Mouse (Mus musculus) kidney, postnatal 25 days (tissue): ENCODE results near the gene Kcnab3.
A peak's percentile ranks its signal among the peaks of the same experiment; 100 is the strongest.

Source experiments
- DNase-seq, 2 experiments: peaks; one replicate each; pipeline ENCODE4 v3.0.0; 2021; ENCODE audit warnings: mixed read lengths in 2 of 2

The Kcnab3 gene

DNA sequence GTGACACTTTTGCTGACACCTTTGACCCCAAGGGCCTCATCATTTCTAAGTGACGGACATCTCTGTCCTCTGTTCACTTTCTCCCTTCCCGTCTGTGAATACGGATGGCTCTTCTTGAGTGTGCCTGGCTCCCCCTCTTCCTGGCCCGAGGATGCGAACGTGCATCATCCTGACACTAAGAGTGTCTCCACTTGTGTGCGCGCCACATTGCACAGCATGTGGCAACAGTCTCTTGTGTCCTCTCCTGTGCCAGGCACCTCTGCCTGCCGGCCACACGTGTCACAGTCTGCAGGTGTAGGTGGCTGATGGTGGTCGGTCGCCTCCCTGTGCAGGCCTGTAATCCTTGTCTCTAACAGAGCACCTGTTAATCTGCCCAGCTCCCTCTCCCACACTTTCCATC, 45.5 kb downstream of the Kcnab3 start:
- no peak for DNase-seq

- peak; percentile 53 to 60 for DNase-seq
These were observed 46.2 kb downstream of the Kcnab3 start for GRCm38 (mm10) chr11:69372056-69372779.

DNA sequence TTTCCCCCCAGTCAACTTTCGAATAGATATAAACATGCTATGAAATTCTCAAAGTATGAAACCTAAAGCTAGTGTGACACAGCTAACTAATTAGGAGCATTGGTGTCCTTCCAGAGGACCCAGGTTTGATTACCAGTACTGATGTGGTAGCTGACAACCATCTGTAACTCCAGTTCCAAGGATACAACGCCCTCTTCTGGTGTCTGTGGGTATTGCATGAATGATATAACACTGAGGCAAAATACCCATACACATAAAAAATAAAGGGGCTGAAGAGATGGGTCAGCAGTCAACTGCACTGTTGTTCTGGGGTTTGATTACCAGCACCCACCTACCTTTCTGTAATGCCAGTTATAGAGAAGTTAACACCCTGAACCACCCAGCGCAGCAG, 46.7 kb downstream of the Kcnab3 start:
- DNase-seq = peak in 1 of 2 experiments; percentile 53

GRCm38 (mm10) chr11:69373223-69373965, 47.3 kb downstream of the Kcnab3 start:
- DNase-seq = no peak

GRCm38 (mm10) chr11:69375646-69376045, 49.6 kb downstream of the Kcnab3 start:
- DNase-seq = no peak

DNA sequence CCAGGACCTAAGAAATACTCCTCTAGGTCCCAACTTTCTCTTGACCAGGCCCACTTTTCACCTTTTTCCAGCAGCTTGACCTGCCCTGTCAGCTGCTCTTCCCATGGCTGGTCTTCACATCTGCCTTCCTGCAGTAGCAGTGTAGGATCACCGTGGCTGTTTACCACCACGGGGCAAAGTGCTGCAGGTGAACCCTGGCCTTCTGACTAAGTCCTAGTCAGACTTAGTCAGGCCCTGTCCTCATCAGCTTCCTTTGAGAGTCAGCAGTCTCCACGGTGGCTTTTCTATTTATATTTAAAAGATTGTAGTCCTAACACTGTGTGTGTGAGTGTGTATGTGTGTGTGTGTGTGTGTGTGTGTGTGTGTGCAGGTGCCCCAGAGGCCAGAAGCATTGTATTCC, 51.7 kb downstream of the Kcnab3 start:
- peak; percentile 71 to 92 for DNase-seq

DNA sequence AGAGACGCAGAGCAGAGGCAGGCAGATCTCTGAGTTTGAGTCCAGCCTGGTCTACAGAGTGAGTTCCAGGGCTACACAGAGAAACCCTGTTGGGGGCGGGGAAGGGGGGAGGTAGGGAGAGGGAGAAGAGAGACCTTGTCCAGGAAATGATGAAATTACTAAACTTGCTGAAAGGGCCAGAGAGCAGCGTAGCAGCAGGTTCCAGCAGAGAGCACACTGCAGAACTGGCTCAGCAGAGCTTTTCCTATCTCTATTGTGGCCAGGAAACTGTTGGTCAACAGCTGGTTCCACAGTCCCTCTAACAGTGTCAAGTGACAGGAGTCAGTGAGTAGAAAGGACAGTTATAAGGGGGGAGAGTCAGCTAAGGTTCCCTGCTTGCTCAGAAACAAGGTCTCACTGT, 53.5 kb downstream of the Kcnab3 start:
- no peak for DNase-seq

- DNase-seq = peak; percentile 74 to 77
These were observed 55.3 kb downstream of the Kcnab3 start for GRCm38 (mm10) chr11:69381356-69381755.
